ENCODE assay signal across 8 mouse cellular contexts in genomic region chr2:93849505-93850089, GRCm38 (mm10). TPM values are rescaled to one million over a fixed set of nuclear protein-coding genes. Genes with fewer than 3 reads are reported as not detected.
A peak's percentile ranks its signal among the peaks of the same experiment; 100 is the strongest.
DNase-seq lines count a peak whose midpoint lies in the region; ATAC-seq and TF ChIP-seq lines count a peak whose summit lies in the region.

Gene Accs (minus strand): TSS chr2:93849943.

- H3K4me1 ChIP-seq in brown adipose tissue, adult 24 weeks (ENCODE audit: control insufficient read depth, insufficient read depth, insufficient read length, low read length), result no peaks in the 10 kb centered on the region
- peaks cover 16% of the 10 kb centered on the region for H3K4me1 ChIP-seq in heart, embryonic 13.5 days
- peaks cover 8% of the 10 kb centered on the region; the same call in 1 of the 2 replicates for H3K4me1 ChIP-seq in kidney, postnatal 0 days (replicated peaks; ENCODE audit: insufficient read depth, low read length)
- H3K4me1 ChIP-seq in liver, embryonic 12.5 days, result peaks cover 18% of the 10 kb centered on the region

- H3K4me3 ChIP-seq in brown adipose tissue, adult 24 weeks (ENCODE audit: insufficient read depth, low read depth, low read length), result peak within 1 kb of the TSS; percentile 69
- peak within 1 kb of the TSS; percentile 76 for H3K4me3 ChIP-seq in heart, embryonic 13.5 days
- H3K4me3 ChIP-seq in kidney, postnatal 0 days (replicated peaks; ENCODE audit: low read depth, low read length), result peak within 1 kb of the TSS; percentile 62
- H3K4me3 ChIP-seq in liver, embryonic 12.5 days, result peak within 1 kb of the TSS; percentile 67

- peak within 1 kb of the TSS; percentile 86 for H3K4me2 ChIP-seq in heart, embryonic 13.5 days
- peak within 1 kb of the TSS; percentile 69 for H3K4me2 ChIP-seq in kidney, postnatal 0 days (ENCODE audit: low read length)
- peak within 1 kb of the TSS; percentile 83 for H3K4me2 ChIP-seq in liver, embryonic 12.5 days

- DNase-seq in CD4-positive, CD25-positive, alpha-beta regulatory T cell, adult 2 months (ENCODE audit: low read depth, low spot score), result peak; percentile 78
- DNase-seq in kidney, postnatal 0 days (ENCODE audit: low spot score), result peak; percentile 96
- DNase-seq in naive thymus-derived CD4-positive, alpha-beta T cell, adult 2 months (ENCODE audit: low read depth), result peak; percentile 76
- DNase-seq in splenic B cell, adult 2 months (ENCODE audit: low read depth, low spot score), result peak; percentile 69

- peak within 1 kb of the TSS; percentile 32 for H3K27ac ChIP-seq in brown adipose tissue, adult 24 weeks (replicated peaks; ENCODE audit: low read depth, low read length)
- peak within 1 kb of the TSS; percentile 83 for H3K27ac ChIP-seq in heart, embryonic 13.5 days (replicated peaks)
- H3K27ac ChIP-seq in kidney, postnatal 0 days, result peak within 1 kb of the TSS; percentile 92
- peak within 1 kb of the TSS; percentile 49; the same call in 1 of the 2 replicates for H3K27ac ChIP-seq in liver, embryonic 12.5 days

- H3K9ac ChIP-seq in heart, embryonic 13.5 days, result peak within 1 kb of the TSS; percentile 85
- H3K9ac ChIP-seq in kidney, postnatal 0 days (ENCODE audit: low read depth, low read length), result peak within 1 kb of the TSS; percentile 72
- peak within 1 kb of the TSS; percentile 69 for H3K9ac ChIP-seq in liver, embryonic 12.5 days

- under 1% methylated on average over 28 of the region's 28 CpGs for WGBS in heart, embryonic 13.5 days
- WGBS in kidney, postnatal 0 days, result under 1% methylated on average over 28 of the region's 28 CpGs
- under 1% methylated on average over 28 of the region's 28 CpGs for WGBS in liver, embryonic 12.5 days (ENCODE audit: insufficient replicate concordance)

- 0 out of 2 replicates have a peak, but pooled peaks cover 2% of the 10 kb centered on the region for H3K27me3 ChIP-seq in heart, embryonic 13.5 days (replicated peaks)
- H3K27me3 ChIP-seq in kidney, postnatal 0 days (ENCODE audit: insufficient read depth, low read length), result no peaks in the 10 kb centered on the region
- peaks cover 4% of the 10 kb centered on the region for H3K27me3 ChIP-seq in liver, embryonic 12.5 days (replicated peaks)
- no peaks in the 10 kb centered on the region for H3K27me3 ChIP-seq in splenic B cell, adult 2 months (ENCODE audit: control insufficient read depth, insufficient read depth, low read length, poor library complexity, severe bottlenecking)

- peaks cover 33% of the 10 kb centered on the region for H3K36me3 ChIP-seq in heart, embryonic 13.5 days
- peaks cover 17% of the 10 kb centered on the region; the same call in 1 of the 2 replicates for H3K36me3 ChIP-seq in kidney, postnatal 0 days (ENCODE audit: insufficient read depth, low read length)
- H3K36me3 ChIP-seq in liver, embryonic 12.5 days, result no peaks in the 10 kb centered on the region; the same call in 1 of the 2 replicates
- no peaks in the 10 kb centered on the region; the same call in 1 of the 2 replicates for H3K36me3 ChIP-seq in splenic B cell, adult 2 months (ENCODE audit: control insufficient read depth, insufficient read depth, low read length, poor library complexity, severe bottlenecking)

- no peaks in the 10 kb centered on the region for H3K9me3 ChIP-seq in heart, embryonic 13.5 days
- H3K9me3 ChIP-seq in kidney, postnatal 0 days (replicated peaks; ENCODE audit: low read length), result no peaks in the 10 kb centered on the region
- H3K9me3 ChIP-seq in liver, embryonic 12.5 days (replicated peaks), result no peaks in the 10 kb centered on the region

- peak; percentile 69 for TF ChIP-seq CTCF in kidney, postnatal 0 days (IDR thresholded peaks at IDR 0.05; ENCODE audit: low read depth)

- ATAC-seq in erythroid progenitor cell, adult 5-6 weeks (replicated peaks; ENCODE audit: low FRiP score, poor library complexity, severe bottlenecking), result peak; percentile 73
- peak; percentile 60 for ATAC-seq in heart, embryonic 13.5 days (ENCODE audit: extremely low read depth, insufficient number of reproducible peaks, low FRiP score, low TSS enrichment)
- ATAC-seq in kidney, postnatal 0 days (replicated peaks; ENCODE audit: low FRiP score, low read depth), result peak; percentile 78
- ATAC-seq in liver, embryonic 12.5 days, result peak; percentile 79

RNA-seq across cellular contexts. Expression of gene Accs, which starts in this region (rescaled TPM):
- 5.2 and 6.4 TPM in 2 replicates for polyA plus RNA-seq in brown adipose tissue, adult 24 weeks (2012; ENCODE audit: insufficient read depth, insufficient read length, missing spikeins)
- 4.3 and 12.2 TPM in 2 replicates for total RNA-seq in erythroid progenitor cell, adult 5-6 weeks (2015; ENCODE audit: low replicate concordance)
- total RNA-seq in erythroid progenitor cell, adult 5-6 weeks (2017; ENCODE audit: low replicate concordance), result not detected in 2 replicates
- 6.1 and 7.6 TPM in 2 replicates for polyA plus RNA-seq in heart, embryonic 13.5 days (2015; fragmentation: Nextera tagmentation; extraction: Ambion mirVana)
- 7.6 and 9.9 TPM in 2 replicates for polyA plus RNA-seq in kidney, postnatal 0 days (2015; fragmentation: Nextera tagmentation; extraction: Ambion mirVana)
- polyA plus RNA-seq in liver, embryonic 12.5 days (2016; fragmentation: Nextera tagmentation; extraction: Ambion mirVana), result 1.4 and 2.3 TPM in 2 replicates

Comparison
In these comparisons a context has a peak if more than half of its experiments do, and no peak if none do; other contexts are left out.
1. Peak in every context shown above with its lines: DNase-seq, ATAC-seq, H3K4me3 ChIP-seq and H3K27ac ChIP-seq.
2. H3K27ac ChIP-seq: peak in every context shown above with its lines; median percentile 92 in kidney, postnatal 0 days; 83 in heart, embryonic 13.5 days; 49 in liver, embryonic 12.5 days; 32 in brown adipose tissue, adult 24 weeks.